Mouse (Mus musculus) midbrain, embryonic 14.5 days (tissue): ENCODE results near the gene Brinp1. TPM values are rescaled to one million over a fixed set of nuclear protein-coding genes. Genes with fewer than 3 reads are reported as not detected.

ENCODE experiments used
- ATAC-seq: fragments of 200-750 bp; cut with Nextera tagmentation; 2 replicates; pipeline ENCODE4 v1.8.0; 2017; ENCODE audit warnings: moderate number of reproducible peaks, moderate library complexity; ENCODE audit not compliant: low FRiP score, low TSS enrichment
- DNase-seq: peaks from one replicate; pipeline ENCODE4 v3.0.0-alpha.2; 2015
- H3K27ac ChIP-seq: fragments of 300-500 bp; sonication (generic); replicated peaks from 2 replicates; pipeline ENCODE4 v1.5.1; 2014; ENCODE audit warnings: mild to moderate bottlenecking, low read depth, low read length, moderate library complexity
- H3K27me3 ChIP-seq: fragments of 300-500 bp; sonication (generic); 2 replicates; pipeline ENCODE4 v1.6.1; 2014; ENCODE audit warnings: low read length, control low read depth, mixed read lengths; ENCODE audit not compliant: control insufficient read depth, insufficient read depth
- H3K36me3 ChIP-seq: fragments of 300-500 bp; sonication (generic); 2 replicates; pipeline ENCODE4 v1.6.1; 2014; ENCODE audit warnings: low read length, control low read depth; ENCODE audit not compliant: control insufficient read depth, insufficient read depth
- H3K4me1 ChIP-seq: fragments of 300-500 bp; sonication (generic); 2 replicates; pipeline ENCODE4 v1.6.1; 2014; ENCODE audit warnings: mild to moderate bottlenecking, antibody characterized with exemption, low read length, control low read depth; ENCODE audit not compliant: control insufficient read depth, insufficient read depth
- H3K4me2 ChIP-seq: fragments of 300-500 bp; sonication (generic); 2 replicates; pipeline ENCODE4 v1.6.1; 2014; ENCODE audit warnings: mild to moderate bottlenecking, low read length, moderate library complexity
- H3K4me3 ChIP-seq: fragments of 300-500 bp; sonication (generic); replicated peaks from 2 replicates; pipeline ENCODE4 v1.5.1; 2014; ENCODE audit warnings: low read depth, low read length
- H3K9ac ChIP-seq: fragments of 300-500 bp; sonication (generic); replicated peaks from 2 replicates; pipeline ENCODE4 v1.6.1; 2014; ENCODE audit warnings: mild to moderate bottlenecking, low read length, moderate library complexity
- H3K9me3 ChIP-seq: fragments of 300-500 bp; sonication (generic); 2 replicates; pipeline ENCODE4 v1.6.1; 2016; ENCODE audit warnings: low read length, control low read depth, mixed read lengths; ENCODE audit not compliant: control insufficient read depth
- WGBS: fragments of 180-500 bp; shearing (Covaris S2); extraction: QIAGEN DNeasy Blood & Tissue Kit; methylation state at CpG from one replicate; pipeline ENCODE4 v1.1.7; 2014; 5-methylcytosine and 5-hydroxymethylcytosine counted together
- polyA plus RNA-seq: library from polyadenylated mRNA; unstranded; fragments of >200 nt; fragmentation: Nextera tagmentation; extraction: Ambion mirVana; gene quantifications from 2 replicates; pipeline ENCODE4 v1.2.1, GENCODE M21; 2014

Gene Brinp1
- polyA plus RNA-seq, 1 experiment from 2014 or later: 43.4 TPM

GRCm38 (mm10) chr4:68790003-68790402, 164.2 kb downstream of the Brinp1 start:
- 81% methylated on average over 5 of the region's 5 CpGs for WGBS
- ATAC-seq: no peak
- no peak for DNase-seq

DNA sequence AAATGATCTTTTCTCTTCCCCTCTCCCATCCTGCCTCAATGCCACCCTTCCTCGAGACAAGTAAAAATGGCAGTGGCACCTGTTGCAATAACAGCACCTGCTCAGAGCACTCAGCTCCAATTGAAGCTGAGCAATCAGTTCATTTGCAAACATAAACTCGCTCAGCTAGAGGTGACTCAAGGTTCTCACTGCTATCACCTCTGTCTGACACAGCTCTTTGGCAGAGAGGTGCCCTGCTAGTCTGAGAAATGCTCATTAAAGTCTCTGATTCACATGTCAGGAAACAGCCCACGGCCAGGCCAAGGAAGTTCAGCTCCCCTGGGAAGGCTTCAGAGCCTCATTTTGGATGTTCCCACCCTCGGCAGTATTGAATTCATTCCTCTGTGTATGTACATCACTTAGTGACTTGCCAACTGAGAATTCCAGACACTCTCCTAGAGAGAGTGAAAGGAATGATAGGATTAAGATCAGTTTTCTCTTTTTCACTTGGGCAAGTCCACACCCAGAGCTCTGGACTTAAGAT, 165.7 kb downstream of the Brinp1 start:
- 73% methylated on average over 4 of the region's 4 CpGs for WGBS
- no peak overlapping the region for H3K9ac ChIP-seq
- no peak overlapping the region for H3K4me2 ChIP-seq
- DNase-seq (no peak), ATAC-seq (no peak)
- no peak overlapping the region for H3K27ac ChIP-seq
- no peaks in the 10 kb centered on the region for H3K9me3 ChIP-seq
- H3K27me3 ChIP-seq: no peaks in the 10 kb centered on the region
- no peak overlapping the region for H3K4me3 ChIP-seq
- no peaks in the 10 kb centered on the region for H3K36me3 ChIP-seq
- H3K4me1 ChIP-seq: no peaks in the 10 kb centered on the region

More at GRCm38 (mm10) chr4:68790003-68790402, 164.2 kb downstream of the Brinp1 start:
- H3K36me3 ChIP-seq: no peaks in the 10 kb centered on the region
- no peaks in the 10 kb centered on the region for H3K4me1 ChIP-seq
- H3K4me3 ChIP-seq: no peak overlapping the region
- no peak overlapping the region for H3K4me2 ChIP-seq
- H3K27me3 ChIP-seq: no peaks in the 10 kb centered on the region
- H3K27ac ChIP-seq: no peak overlapping the region
- H3K9ac ChIP-seq: no peak overlapping the region
- H3K9me3 ChIP-seq: no peaks in the 10 kb centered on the region

DNA sequence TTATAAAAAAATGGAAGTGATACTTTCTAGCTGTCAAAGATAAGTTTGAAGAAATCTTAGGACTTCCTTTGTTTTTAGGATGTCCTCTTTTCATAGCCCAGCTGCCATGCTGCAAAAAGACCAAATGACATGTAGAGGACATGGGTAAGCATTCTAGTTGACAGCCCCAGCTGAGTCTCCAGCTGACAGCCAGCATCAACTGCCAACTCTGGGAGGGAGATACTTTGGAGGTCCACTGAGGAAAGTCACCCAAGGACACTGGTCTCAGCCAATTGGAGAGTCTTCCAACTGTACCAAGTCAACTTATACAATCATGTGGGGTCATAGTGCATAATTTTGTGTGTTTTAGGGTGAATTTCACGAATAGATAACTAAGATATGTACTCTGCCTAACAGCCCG, 166.6 kb downstream of the Brinp1 start:
- H3K4me1 ChIP-seq: no peaks in the 10 kb centered on the region
- no peak overlapping the region for H3K4me2 ChIP-seq
- H3K36me3 ChIP-seq: no peaks in the 10 kb centered on the region
- H3K4me3 ChIP-seq: no peak overlapping the region
- H3K27me3 ChIP-seq: no peaks in the 10 kb centered on the region
- H3K27ac ChIP-seq: no peak overlapping the region
- ATAC-seq (no peak), DNase-seq (no peak)
- no peaks in the 10 kb centered on the region for H3K9me3 ChIP-seq
- no peak overlapping the region for H3K9ac ChIP-seq
- 77% methylated on average over 2 of the region's 2 CpGs for WGBS

GRCm38 (mm10) chr4:68768256-68768655, 185.9 kb downstream of the Brinp1 start:
- DNase-seq: peak; percentile 49
- 32% methylated on average over 5 of the region's 5 CpGs for WGBS
- Histone ChIP-seq H3K36me3 (no peaks in the 10 kb centered on the region), H3K27me3 (no peaks in the 10 kb centered on the region), H3K27ac (0 out of 2 replicates have a peak overlapping the region, but pooled peaks have one; percentile 20), H3K9ac (no peak overlapping the region), H3K4me3 (no peak overlapping the region), H3K9me3 (no peaks in the 10 kb centered on the region), H3K4me2 (no peak overlapping the region), H3K4me1 (peaks cover 12% of the 10 kb centered on the region; the same call in 1 of the 2 replicates)
- no peak for ATAC-seq

DNA sequence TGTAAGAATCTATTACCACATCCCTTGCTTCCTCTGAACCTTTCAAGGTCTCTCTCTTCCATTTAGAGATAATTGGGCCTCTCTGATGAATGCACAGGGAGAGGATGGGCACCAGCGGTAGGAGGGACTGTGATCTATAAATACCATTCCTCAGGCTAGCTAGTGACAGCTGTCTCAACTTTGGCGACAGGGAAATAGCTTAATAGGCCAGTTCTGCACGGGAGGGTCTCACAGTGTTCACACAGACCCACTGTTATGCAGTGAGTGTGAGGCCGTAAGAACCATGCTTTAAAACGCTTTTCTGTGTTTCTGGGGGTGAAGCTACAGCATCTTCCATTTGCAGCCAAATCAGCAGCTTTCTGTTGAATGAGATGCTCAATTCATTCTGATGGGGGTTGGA, 186.8 kb downstream of the Brinp1 start:
- Histone ChIP-seq H3K36me3 (peaks cover 1% of the 10 kb centered on the region; the same call in 1 of the 2 replicates), H3K4me3 (no peak overlapping the region), H3K9me3 (no peaks in the 10 kb centered on the region), H3K27me3 (no peaks in the 10 kb centered on the region), H3K4me2 (no peak overlapping the region), H3K27ac (no peak overlapping the region; the same call in 1 of the 2 replicates), H3K9ac (no peak overlapping the region), H3K4me1 (peaks cover 12% of the 10 kb centered on the region; the same call in 1 of the 2 replicates)
- ATAC-seq (no peak), DNase-seq (no peak)
- WGBS: 44% methylated on average over 5 of the region's 5 CpGs

GRCm38 (mm10) chr4:68765772-68766573, 188.2 kb downstream of the Brinp1 start:
- peaks cover 12% of the 10 kb centered on the region; the same call in 1 of the 2 replicates for H3K4me1 ChIP-seq
- peaks cover 3% of the 10 kb centered on the region; the same call in 1 of the 2 replicates for H3K36me3 ChIP-seq
- WGBS: 48% methylated on average over 12 of the region's 12 CpGs
- ATAC-seq (peak; percentile 64), DNase-seq (peak; percentile 53)
- H3K27ac ChIP-seq: peak overlapping the region; percentile 57
- no peak overlapping the region for H3K4me2 ChIP-seq
- no peak overlapping the region for H3K9ac ChIP-seq
- no peak overlapping the region for H3K4me3 ChIP-seq
- H3K27me3 ChIP-seq: no peaks in the 10 kb centered on the region
- H3K9me3 ChIP-seq: no peaks in the 10 kb centered on the region

GRCm38 (mm10) chr4:68764937-68765336, 189.3 kb downstream of the Brinp1 start:
- Histone ChIP-seq H3K36me3 (peaks cover 3% of the 10 kb centered on the region; the same call in 1 of the 2 replicates), H3K4me3 (no peak overlapping the region), H3K9me3 (no peaks in the 10 kb centered on the region), H3K4me2 (no peak overlapping the region), H3K4me1 (peaks cover 12% of the 10 kb centered on the region; the same call in 1 of the 2 replicates), H3K27ac (no peak overlapping the region), H3K9ac (no peak overlapping the region), H3K27me3 (no peaks in the 10 kb centered on the region)
- 88% methylated on average over 2 of the region's 2 CpGs for WGBS
- DNase-seq: no peak
- ATAC-seq: no peak

- H3K4me3 ChIP-seq: no peak overlapping the region
- DNase-seq (no peak), ATAC-seq (no peak)
- H3K4me1 ChIP-seq: no peaks in the 10 kb centered on the region
- no peaks in the 10 kb centered on the region for H3K9me3 ChIP-seq
- no peaks in the 10 kb centered on the region for H3K27me3 ChIP-seq
- no peak overlapping the region for H3K4me2 ChIP-seq
- H3K27ac ChIP-seq: no peak overlapping the region
- H3K9ac ChIP-seq: no peak overlapping the region
- 15% methylated on average over 1 of the region's 1 CpGs for WGBS
- H3K36me3 ChIP-seq: no peaks in the 10 kb centered on the region
These were observed 233.2 kb downstream of the Brinp1 start for GRCm38 (mm10) chr4:68720983-68721382.
